Mouse (Mus musculus) myocyte (in vitro differentiated cells): ENCODE data around the gene Gm27021. TPM values are rescaled to one million over a fixed set of nuclear protein-coding genes. Genes with fewer than 3 reads are reported as not detected.

ENCODE experiments used
- H3K27me3 ChIP-seq: one replicate; pipeline ENCODE4 v1.6.1; 2011; ENCODE audit not compliant: control insufficient read depth, insufficient read depth, insufficient read length
- H3K36me3 ChIP-seq: one replicate; pipeline ENCODE4 v1.6.1; 2011; ENCODE audit not compliant: control insufficient read depth, insufficient read depth
- H3K4me2 ChIP-seq: one replicate; pipeline ENCODE4 v1.6.1; 2011; ENCODE audit warnings: low read depth, control low read depth
- H3K4me3 ChIP-seq: one replicate; pipeline ENCODE4 v1.5.1; 2011; ENCODE audit warnings: mild to moderate bottlenecking, control low read depth, moderate library complexity
- H3K79me2 ChIP-seq: one replicate; pipeline ENCODE4 v1.6.1; 2011; ENCODE audit not compliant: control insufficient read depth, insufficient read depth
- H3ac ChIP-seq: one replicate; pipeline ENCODE4 v1.6.1; 2011; ENCODE audit not compliant: control insufficient read depth, insufficient read length
- CEBPB ChIP-seq: IDR thresholded peaks from 2 replicates; pipeline ENCODE4 v1.6.1; 2011; ENCODE audit warnings: mild to moderate bottlenecking, moderate library complexity; ENCODE audit not compliant: poor library complexity, insufficient read depth, severe bottlenecking
- E2F4 ChIP-seq: IDR thresholded peaks from one replicate; pipeline ENCODE4 v1.6.1; 2011; ENCODE audit warnings: mild to moderate bottlenecking, control low read depth, moderate library complexity; ENCODE audit not compliant: insufficient read depth
- MAX ChIP-seq: IDR thresholded peaks from one replicate; pipeline ENCODE4 v1.6.1; 2011; ENCODE audit warnings: low read depth, mild to moderate bottlenecking, control low read depth
- MYOD1 ChIP-seq, 3 experiments: IDR thresholded peaks; one replicate each; pipeline ENCODE4 v1.6.1; 2011; ENCODE audit warnings: control low read depth in 2 of 3, low read depth in 2 of 3, mild to moderate bottlenecking in 2 of 3, moderate library complexity in 1 of 3; ENCODE audit not compliant: insufficient read length in 2 of 3, control insufficient read depth in 1 of 3
- MYOG ChIP-seq, 3 experiments: IDR thresholded peaks; one replicate each; pipeline ENCODE4 v1.6.1; 2011; ENCODE audit warnings: control low read depth in 2 of 3, low read depth in 2 of 3, mild to moderate bottlenecking in 2 of 3; ENCODE audit not compliant: insufficient read length in 2 of 3, control insufficient read depth in 1 of 3, insufficient read depth in 1 of 3
- POLR2A ChIP-seq: IDR thresholded peaks from one replicate; pipeline ENCODE4 v1.6.1; 2011; ENCODE audit warnings: low read depth, mild to moderate bottlenecking, control low read depth, moderate library complexity; ENCODE audit not compliant: insufficient read length
- POLR2AphosphoS2 ChIP-seq: IDR thresholded peaks from one replicate; pipeline ENCODE4 v1.6.1; 2011; ENCODE audit warnings: low read depth, control low read depth; ENCODE audit not compliant: insufficient read length
- REST ChIP-seq: IDR thresholded peaks from one replicate; pipeline ENCODE4 v1.6.1; 2011; ENCODE audit warnings: mild to moderate bottlenecking, control low read depth, moderate library complexity; ENCODE audit not compliant: insufficient read depth, insufficient read length
- SRF ChIP-seq: IDR thresholded peaks from one replicate; pipeline ENCODE4 v1.6.1; 2011; ENCODE audit warnings: low read depth; ENCODE audit not compliant: control insufficient read depth, insufficient read length
- TCF12 ChIP-seq: IDR thresholded peaks from one replicate; pipeline ENCODE4 v1.6.1; 2011; ENCODE audit warnings: mild to moderate bottlenecking, control low read depth; ENCODE audit not compliant: poor library complexity, insufficient read depth, severe bottlenecking
- TCF3 ChIP-seq: IDR thresholded peaks from one replicate; pipeline ENCODE4 v1.6.1; 2011; ENCODE audit warnings: low read depth, control low read depth; ENCODE audit not compliant: insufficient read length
- USF1 ChIP-seq: IDR thresholded peaks from one replicate; pipeline ENCODE4 v1.6.1; 2011; ENCODE audit warnings: low read depth, mild to moderate bottlenecking, control low read depth, moderate library complexity
- polyA plus RNA-seq: library from polyadenylated mRNA; unstranded; fragments of >200 nt; fragmentation: generic; extraction: Trizol; gene quantifications from one replicate; pipeline ENCODE4 v1.2.1, GENCODE M21; 2012; ENCODE audit warnings: missing spikeins

Gene Gm27021
- polyA plus RNA-seq, 1 experiment: 1.9 TPM

- no peak overlapping the region for H3K4me3 ChIP-seq
- H3K4me2 ChIP-seq: no peak overlapping the region
- TF ChIP-seq SRF (no peak), POLR2AphosphoS2 (no peak), MAX (no peak), CEBPB (no peak), POLR2A (no peak), MYOG (IDR thresholded peaks at IDR 0.05; ENCODE audit: control insufficient read depth in 1 of 3, insufficient read depth in 1 of 3, insufficient read length in 2 of 3, low read depth in 2 of 3) (no peak), REST (no peak), MYOD1 (IDR thresholded peaks at IDR 0.05; ENCODE audit: control insufficient read depth in 1 of 3, insufficient read length in 2 of 3, low read depth in 2 of 3) (no peak), E2F4 (no peak), TCF12 (no peak), USF1 (no peak), TCF3 (no peak)
- H3K27me3 ChIP-seq: no peaks in the 10 kb centered on the region
- H3ac ChIP-seq: no peak overlapping the region
- no peaks in the 10 kb centered on the region for H3K36me3 ChIP-seq
- H3K79me2 ChIP-seq: peaks cover 12% of the 10 kb centered on the region
Observed at GRCm38 (mm10) chr8:120560535-120560934, 107.3 kb downstream of the Gm27021 start.

GRCm38 (mm10) chr8:120559654-120560053 lies 108.2 kb downstream of the Gm27021 start:
- Histone ChIP-seq H3ac (no peak overlapping the region), H3K4me2 (no peak overlapping the region), H3K79me2 (peaks cover 12% of the 10 kb centered on the region), H3K27me3 (no peaks in the 10 kb centered on the region), H3K36me3 (no peaks in the 10 kb centered on the region), H3K4me3 (no peak overlapping the region)
- TF ChIP-seq POLR2AphosphoS2 (no peak), E2F4 (no peak), POLR2A (no peak), CEBPB (no peak), TCF12 (no peak), SRF (no peak), USF1 (no peak), MAX (no peak), MYOG (IDR thresholded peaks at IDR 0.05; ENCODE audit: control insufficient read depth in 1 of 3, insufficient read depth in 1 of 3, insufficient read length in 2 of 3, low read depth in 2 of 3) (no peak), TCF3 (no peak), MYOD1 (IDR thresholded peaks at IDR 0.05; ENCODE audit: control insufficient read depth in 1 of 3, insufficient read length in 2 of 3, low read depth in 2 of 3) (no peak), REST (no peak)

Other genes with a start within 250 kb of the Gm27021 start
- gene Gins2, start 78.8 kb downstream of the Gm27021 start, polyA plus RNA-seq: 11.2 TPM
- 4.9 TPM for gene 1190005I06Rik, start 20.4 kb downstream of the Gm27021 start, polyA plus RNA-seq
- gene Cox4i1, start 143 bp upstream of the Gm27021 start, polyA plus RNA-seq: 1,903 TPM
- gene Emc8, start 494 bp upstream of the Gm27021 start, polyA plus RNA-seq: 122 TPM
- gene Irf8, start 68.3 kb upstream of the Gm27021 start, polyA plus RNA-seq: not detected